Mouse (Mus musculus) liver, embryonic 13.5 days (tissue): Measurements from ENCODE around the gene Tcf15. TPM values are rescaled to one million over a fixed set of nuclear protein-coding genes. Genes with fewer than 3 reads are reported as not detected.

Experiments
- ATAC-seq: fragments of 200-750 bp; cut with Nextera tagmentation; 2 replicates; pipeline ENCODE4 v1.8.0; 2017; ENCODE audit warnings: low read depth, mild to moderate bottlenecking, moderate number of reproducible peaks, moderate library complexity
- DNase-seq: peaks from one replicate; pipeline ENCODE4 v3.0.0; 2022
- H3K27ac ChIP-seq: fragments of 300-500 bp; sonication (generic); 2 replicates; pipeline ENCODE4 v1.5.1; 2015; ENCODE audit warnings: moderate library complexity, mild to moderate bottlenecking, inconsistent platforms
- H3K27me3 ChIP-seq: fragments of 300-500 bp; sonication (generic); 2 replicates; pipeline ENCODE4 v1.6.1; 2015; ENCODE audit warnings: mild to moderate bottlenecking, inconsistent platforms
- H3K36me3 ChIP-seq: fragments of 300-500 bp; sonication (generic); 2 replicates; pipeline ENCODE4 v1.6.1; 2015; ENCODE audit warnings: mild to moderate bottlenecking, inconsistent platforms
- H3K4me1 ChIP-seq: fragments of 300-500 bp; sonication (generic); replicated peaks from 2 replicates; pipeline ENCODE4 v1.6.1; 2015; ENCODE audit warnings: inconsistent platforms
- H3K4me2 ChIP-seq: fragments of 300-500 bp; sonication (generic); 2 replicates; pipeline ENCODE4 v1.6.1; 2015; ENCODE audit warnings: inconsistent platforms, mild to moderate bottlenecking, moderate library complexity
- H3K4me3 ChIP-seq: fragments of 300-500 bp; sonication (generic); replicated peaks from 2 replicates; pipeline ENCODE4 v1.5.1; 2015; ENCODE audit warnings: mild to moderate bottlenecking, inconsistent platforms
- H3K9ac ChIP-seq: fragments of 300-500 bp; sonication (generic); 2 replicates; pipeline ENCODE4 v1.6.1; 2015; ENCODE audit warnings: mild to moderate bottlenecking, inconsistent platforms
- H3K9me3 ChIP-seq: fragments of 300-500 bp; sonication (generic); replicated peaks from 2 replicates; pipeline ENCODE4 v1.6.1; 2016; ENCODE audit warnings: inconsistent platforms
- WGBS: fragments of 180-500 bp; shearing (Covaris S2); methylation state at CpG from one replicate; pipeline ENCODE4 v1.1.7; 2015; ENCODE audit not compliant: insufficient replicate concordance; 5-methylcytosine and 5-hydroxymethylcytosine counted together
- polyA plus RNA-seq: library from polyadenylated mRNA; unstranded; fragments of >200 nt; fragmentation: Nextera tagmentation; extraction: Ambion mirVana; gene quantifications from 2 replicates; pipeline ENCODE4 v1.2.1, GENCODE M21; 2015

Tcf15 gene
- polyA plus RNA-seq = 0.27 and 0.33 TPM in 2 replicates

- H3K27me3 ChIP-seq = peaks cover 83% of the 10 kb centered on the region
- H3K9me3 ChIP-seq = no peaks in the 10 kb centered on the region
- H3K36me3 ChIP-seq = no peaks in the 10 kb centered on the region
- 1% methylated on average over 115 of the region's 118 CpGs for WGBS
- ATAC-seq (peak; percentile 79), DNase-seq (peak; percentile 15)
- peak within 1 kb of the TSS; percentile 68 for H3K4me2 ChIP-seq
- 0 out of 2 replicates have a peak within 1 kb of the TSS, but pooled peaks have one; percentile 17 for H3K9ac ChIP-seq
- H3K27ac ChIP-seq = no peak within 1 kb of the TSS
- peaks cover 22% of the 10 kb centered on the region for H3K4me1 ChIP-seq
- H3K4me3 ChIP-seq = peak within 1 kb of the TSS; percentile 51
Observed at GRCm38 (mm10) chr2:152143279-152144157, at the start of gene Tcf15. TSS of gene Tcf15 (plus strand) at chr2:152143561.

GRCm38 (mm10) chr2:152094856-152095545 lies 48.4 kb upstream of the Tcf15 start:
- Histone ChIP-seq H3K4me3 (no peak overlapping the region), H3K4me2 (0 out of 2 replicates have a peak overlapping the region, but pooled peaks have one; percentile 17), H3K27ac (no peak overlapping the region), H3K4me1 (peaks cover 12% of the 10 kb centered on the region), H3K9me3 (no peaks in the 10 kb centered on the region), H3K27me3 (peaks cover 95% of the 10 kb centered on the region), H3K36me3 (no peaks in the 10 kb centered on the region), H3K9ac (no peak overlapping the region)
- DNase-seq = no peak
- no peak for ATAC-seq
- WGBS = 7% methylated on average over 29 of the region's 29 CpGs

GRCm38 (mm10) chr2:152096922-152097321 lies 46.4 kb upstream of the Tcf15 start:
- Histone ChIP-seq H3K27me3 (peaks cover 93% of the 10 kb centered on the region), H3K4me1 (peaks cover 12% of the 10 kb centered on the region), H3K9ac (no peak overlapping the region), H3K4me2 (no peak overlapping the region), H3K27ac (no peak overlapping the region), H3K36me3 (no peaks in the 10 kb centered on the region), H3K9me3 (no peaks in the 10 kb centered on the region), H3K4me3 (no peak overlapping the region)
- 61% methylated on average over 2 of the region's 2 CpGs for WGBS
- no peak for DNase-seq
- no peak for ATAC-seq

- peaks cover 12% of the 10 kb centered on the region for H3K4me1 ChIP-seq
- H3K4me2 ChIP-seq = no peak overlapping the region
- ATAC-seq (no peak), DNase-seq (no peak)
- no peak overlapping the region for H3K9ac ChIP-seq
- H3K27me3 ChIP-seq = peaks cover 93% of the 10 kb centered on the region
- no peak overlapping the region for H3K27ac ChIP-seq
- 61% methylated on average over 11 of the region's 11 CpGs for WGBS
- no peak overlapping the region for H3K4me3 ChIP-seq
- no peaks in the 10 kb centered on the region for H3K36me3 ChIP-seq
- H3K9me3 ChIP-seq = no peaks in the 10 kb centered on the region
Observed at GRCm38 (mm10) chr2:152097916-152098315, 45.4 kb upstream of the Tcf15 start.

GRCm38 (mm10) chr2:152099538-152099937 lies 43.8 kb upstream of the Tcf15 start:
- Histone ChIP-seq H3K4me1 (peaks cover 10% of the 10 kb centered on the region), H3K9ac (no peak overlapping the region), H3K27ac (no peak overlapping the region), H3K4me2 (no peak overlapping the region), H3K4me3 (no peak overlapping the region), H3K9me3 (no peaks in the 10 kb centered on the region), H3K36me3 (no peaks in the 10 kb centered on the region), H3K27me3 (peaks cover 89% of the 10 kb centered on the region)
- DNase-seq (no peak), ATAC-seq (no peak)
- 58% methylated on average over 3 of the region's 3 CpGs for WGBS

GRCm38 (mm10) chr2:152101761-152102160 lies 41.6 kb upstream of the Tcf15 start:
- no peak overlapping the region for H3K9ac ChIP-seq
- ATAC-seq (no peak), DNase-seq (no peak)
- H3K36me3 ChIP-seq = no peaks in the 10 kb centered on the region
- H3K27me3 ChIP-seq = peaks cover 66% of the 10 kb centered on the region
- H3K4me2 ChIP-seq = no peak overlapping the region
- 70% methylated on average over 13 of the region's 13 CpGs for WGBS
- peaks cover 21% of the 10 kb centered on the region for H3K4me1 ChIP-seq
- no peaks in the 10 kb centered on the region for H3K9me3 ChIP-seq
- no peak overlapping the region for H3K27ac ChIP-seq
- no peak overlapping the region for H3K4me3 ChIP-seq

- Histone ChIP-seq H3K27ac (no peak overlapping the region), H3K36me3 (peaks cover 1% of the 10 kb centered on the region), H3K9ac (no peak overlapping the region), H3K9me3 (no peaks in the 10 kb centered on the region), H3K4me2 (no peak overlapping the region), H3K27me3 (peaks cover 60% of the 10 kb centered on the region), H3K4me1 (peaks cover 25% of the 10 kb centered on the region), H3K4me3 (no peak overlapping the region)
- DNase-seq (no peak), ATAC-seq (no peak)
- 53% methylated on average over 6 of the region's 6 CpGs for WGBS
Observed at GRCm38 (mm10) chr2:152102369-152102768, 41.0 kb upstream of the Tcf15 start.

GRCm38 (mm10) chr2:152104711-152105317 lies 38.5 kb upstream of the Tcf15 start:
- H3K36me3 ChIP-seq = peaks cover 25% of the 10 kb centered on the region
- ATAC-seq = peak; percentile 53
- no peak for DNase-seq
- H3K27ac ChIP-seq = peak overlapping the region; percentile 95
- peak overlapping the region; percentile 95 for H3K9ac ChIP-seq
- H3K27me3 ChIP-seq = peaks cover 41% of the 10 kb centered on the region
- peaks cover 25% of the 10 kb centered on the region for H3K4me1 ChIP-seq
- peak overlapping the region; percentile 78 for H3K4me3 ChIP-seq
- 14% methylated on average over 17 of the region's 17 CpGs for WGBS
- peak overlapping the region; percentile 77 for H3K4me2 ChIP-seq
- H3K9me3 ChIP-seq = no peaks in the 10 kb centered on the region

GRCm38 (mm10) chr2:152105318-152106224 lies 37.8 kb upstream of the Tcf15 start, which contains the start of gene Srxn1:
TSS of gene Srxn1 (plus strand) at chr2:152105516.
- no peaks in the 10 kb centered on the region for H3K9me3 ChIP-seq
- DNase-seq (peak; percentile 91), ATAC-seq (peak; percentile 95)
- peaks cover 33% of the 10 kb centered on the region for H3K27me3 ChIP-seq
- peak within 1 kb of the TSS; percentile 77 for H3K4me2 ChIP-seq
- 1% methylated on average over 84 of the region's 84 CpGs for WGBS
- peak within 1 kb of the TSS; percentile 95 for H3K27ac ChIP-seq
- peak within 1 kb of the TSS; percentile 95 for H3K9ac ChIP-seq
- H3K36me3 ChIP-seq = peaks cover 31% of the 10 kb centered on the region
- H3K4me3 ChIP-seq = peak within 1 kb of the TSS; percentile 78
- H3K4me1 ChIP-seq = peaks cover 25% of the 10 kb centered on the region

GRCm38 (mm10) chr2:152106225-152106595 lies 37.2 kb upstream of the Tcf15 start:
- peak overlapping the region; percentile 95 for H3K9ac ChIP-seq
- peak overlapping the region; percentile 95 for H3K27ac ChIP-seq
- 76% methylated on average over 3 of the region's 3 CpGs for whole genome bisulfite sequencing
- peak overlapping the region; percentile 77 for H3K4me2 ChIP-seq
- H3K27me3 ChIP-seq = peaks cover 29% of the 10 kb centered on the region
- peaks cover 31% of the 10 kb centered on the region for H3K36me3 ChIP-seq
- peak overlapping the region; percentile 78 for H3K4me3 ChIP-seq
- H3K9me3 ChIP-seq = no peaks in the 10 kb centered on the region
- no peak for DNase-seq
- H3K4me1 ChIP-seq = peaks cover 25% of the 10 kb centered on the region
- ATAC-seq = no peak
